Mouse (Mus musculus) lung, embryonic 15.5 days (tissue): ENCODE data around the gene Nid1. TPM values are rescaled to one million over a fixed set of nuclear protein-coding genes. Genes with fewer than 3 reads are reported as not detected.
A peak's percentile ranks its signal among the peaks of the same experiment; 100 is the strongest.

ENCODE experiments used
- ATAC-seq: fragments of 200-750 bp; cut with Nextera tagmentation; 2 replicates; pipeline ENCODE4 v1.8.0; 2017; ENCODE audit warnings: moderate number of reproducible peaks, borderline replicate concordance; ENCODE audit not compliant: low FRiP score, low TSS enrichment; ENCODE audit errors: extremely low read depth
- H3K27ac ChIP-seq: fragments of 300-500 bp; sonication (generic); 2 replicates; pipeline ENCODE4 v1.5.1; 2015; ENCODE audit warnings: moderate library complexity, mild to moderate bottlenecking, inconsistent platforms
- H3K27me3 ChIP-seq: fragments of 300-500 bp; sonication (generic); 2 replicates; pipeline ENCODE4 v1.6.1; 2015; ENCODE audit warnings: inconsistent platforms
- H3K36me3 ChIP-seq: fragments of 300-500 bp; sonication (generic); 2 replicates; pipeline ENCODE4 v1.6.1; 2015; ENCODE audit warnings: inconsistent platforms
- H3K4me1 ChIP-seq: fragments of 300-500 bp; sonication (generic); 2 replicates; pipeline ENCODE4 v1.6.1; 2015; ENCODE audit warnings: inconsistent platforms
- H3K4me2 ChIP-seq: fragments of 300-500 bp; sonication (generic); 2 replicates; pipeline ENCODE4 v1.6.1; 2015; ENCODE audit warnings: inconsistent platforms, mild to moderate bottlenecking, moderate library complexity
- H3K4me3 ChIP-seq: fragments of 300-500 bp; sonication (generic); 2 replicates; pipeline ENCODE4 v1.5.1; 2015; ENCODE audit warnings: mild to moderate bottlenecking, inconsistent platforms
- H3K9ac ChIP-seq: fragments of 300-500 bp; sonication (generic); 2 replicates; pipeline ENCODE4 v1.6.1; 2015; ENCODE audit warnings: inconsistent platforms
- H3K9me3 ChIP-seq: fragments of 300-500 bp; sonication (generic); 2 replicates; pipeline ENCODE4 v1.6.1; 2016; ENCODE audit warnings: inconsistent platforms
- WGBS: fragments of 180-500 bp; shearing (Covaris S2); methylation state at CpG from one replicate; pipeline ENCODE4 v1.1.7; 2015; 5-methylcytosine and 5-hydroxymethylcytosine counted together
- polyA plus RNA-seq: library from polyadenylated mRNA; unstranded; fragments of >200 nt; fragmentation: Nextera tagmentation; extraction: Ambion mirVana; gene quantifications from 2 replicates; pipeline ENCODE4 v1.2.1, GENCODE M21; 2015

Nid1 gene
- polyA plus RNA-seq, 1 experiment from 2014 or later: 135 TPM

- Histone ChIP-seq H3K4me2 (no peak overlapping the region), H3K4me3 (no peak overlapping the region), H3K36me3 (peaks cover 45% of the 10 kb centered on the region; the same call in 1 of the 2 replicates), H3K27ac (no peak overlapping the region), H3K9ac (no peak overlapping the region), H3K4me1 (peaks cover 11% of the 10 kb centered on the region), H3K27me3 (no peaks in the 10 kb centered on the region), H3K9me3 (no peaks in the 10 kb centered on the region)
- ATAC-seq: no peak
- 75% methylated on average over 5 of the region's 5 CpGs for WGBS
These were observed 67.7 kb downstream of the Nid1 start for GRCm38 (mm10) chr13:13505063-13505462.

- H3K27me3 ChIP-seq: no peaks in the 10 kb centered on the region
- H3K9me3 ChIP-seq: no peaks in the 10 kb centered on the region
- 87% methylated on average over 5 of the region's 5 CpGs for WGBS
- no peak for ATAC-seq
- no peak overlapping the region for H3K9ac ChIP-seq
- H3K27ac ChIP-seq: no peak overlapping the region
- no peak overlapping the region for H3K4me3 ChIP-seq
- H3K36me3 ChIP-seq: peaks cover 47% of the 10 kb centered on the region; the same call in 1 of the 2 replicates
- H3K4me1 ChIP-seq: peaks cover 11% of the 10 kb centered on the region
- no peak overlapping the region for H3K4me2 ChIP-seq
These were observed 69.2 kb downstream of the Nid1 start for GRCm38 (mm10) chr13:13506556-13506955.

GRCm38 (mm10) chr13:13514861-13515260 lies 77.5 kb downstream of the Nid1 start:
- H3K27ac ChIP-seq: no peak overlapping the region
- H3K27me3 ChIP-seq: no peaks in the 10 kb centered on the region
- no peaks in the 10 kb centered on the region for H3K9me3 ChIP-seq
- H3K9ac ChIP-seq: no peak overlapping the region
- H3K4me3 ChIP-seq: no peak overlapping the region
- H3K36me3 ChIP-seq: peaks cover 8% of the 10 kb centered on the region; the same call in 1 of the 2 replicates
- no peaks in the 10 kb centered on the region for H3K4me1 ChIP-seq
- 74% methylated on average over 4 of the region's 4 CpGs for WGBS
- ATAC-seq: no peak
- H3K4me2 ChIP-seq: no peak overlapping the region

GRCm38 (mm10) chr13:13516376-13517225 lies 79.2 kb downstream of the Nid1 start:
- Histone ChIP-seq H3K4me2 (peak overlapping the region; percentile 18; the same call in 1 of the 2 replicates), H3K9me3 (no peaks in the 10 kb centered on the region), H3K27ac (no peak overlapping the region), H3K4me3 (no peak overlapping the region), H3K9ac (no peak overlapping the region), H3K4me1 (no peaks in the 10 kb centered on the region), H3K36me3 (no peaks in the 10 kb centered on the region), H3K27me3 (no peaks in the 10 kb centered on the region)
- peak; percentile 60; the same call in 1 of the 2 replicates for ATAC-seq
- 45% methylated on average over 17 of the region's 17 CpGs for WGBS

GRCm38 (mm10) chr13:13518114-13518513 lies 80.8 kb downstream of the Nid1 start:
- H3K4me2 ChIP-seq: no peak overlapping the region
- H3K27me3 ChIP-seq: no peaks in the 10 kb centered on the region
- no peak overlapping the region for H3K4me3 ChIP-seq
- no peak overlapping the region for H3K9ac ChIP-seq
- H3K4me1 ChIP-seq: no peaks in the 10 kb centered on the region
- H3K9me3 ChIP-seq: no peaks in the 10 kb centered on the region
- no peak for ATAC-seq
- H3K27ac ChIP-seq: no peak overlapping the region
- H3K36me3 ChIP-seq: no peaks in the 10 kb centered on the region
- 86% methylated on average over 7 of the region's 7 CpGs for WGBS

- no peak overlapping the region for H3K4me2 ChIP-seq
- 93% methylated on average over 5 of the region's 5 CpGs for WGBS
- H3K27me3 ChIP-seq: no peaks in the 10 kb centered on the region
- peaks cover 5% of the 10 kb centered on the region; the same call in 1 of the 2 replicates for H3K4me1 ChIP-seq
- H3K27ac ChIP-seq: no peak overlapping the region
- H3K36me3 ChIP-seq: no peaks in the 10 kb centered on the region
- ATAC-seq: no peak
- no peaks in the 10 kb centered on the region for H3K9me3 ChIP-seq
- H3K9ac ChIP-seq: no peak overlapping the region
- no peak overlapping the region for H3K4me3 ChIP-seq
These were observed 83.1 kb downstream of the Nid1 start for GRCm38 (mm10) chr13:13520436-13520835.

- Histone ChIP-seq H3K4me3 (no peak overlapping the region), H3K9me3 (no peaks in the 10 kb centered on the region), H3K27me3 (no peaks in the 10 kb centered on the region), H3K36me3 (no peaks in the 10 kb centered on the region), H3K27ac (no peak overlapping the region), H3K4me1 (peaks cover 5% of the 10 kb centered on the region; the same call in 1 of the 2 replicates), H3K9ac (no peak overlapping the region), H3K4me2 (no peak overlapping the region)
- no peak for ATAC-seq
- 87% methylated on average over 9 of the region's 9 CpGs for WGBS
These were observed 86.6 kb downstream of the Nid1 start for GRCm38 (mm10) chr13:13523625-13524584.

GRCm38 (mm10) chr13:13525205-13525604 lies 87.9 kb downstream of the Nid1 start:
- WGBS: 74% methylated on average over 2 of the region's 2 CpGs
- H3K27ac ChIP-seq: no peak overlapping the region

GRCm38 (mm10) chr13:13525877-13526276 lies 88.5 kb downstream of the Nid1 start:
- no peak overlapping the region for H3K27ac ChIP-seq
- H3K27me3 ChIP-seq: no peaks in the 10 kb centered on the region
- 82% methylated on average over 5 of the region's 5 CpGs for WGBS
- no peak overlapping the region for H3K4me3 ChIP-seq
- H3K9me3 ChIP-seq: no peaks in the 10 kb centered on the region
- ATAC-seq: no peak
- H3K9ac ChIP-seq: no peak overlapping the region
- no peaks in the 10 kb centered on the region for H3K36me3 ChIP-seq
- peaks cover 5% of the 10 kb centered on the region; the same call in 1 of the 2 replicates for H3K4me1 ChIP-seq
- no peak overlapping the region for H3K4me2 ChIP-seq

More at GRCm38 (mm10) chr13:13525205-13525604, 87.9 kb downstream of the Nid1 start:
- Histone ChIP-seq H3K9ac (no peak overlapping the region), H3K4me1 (peaks cover 5% of the 10 kb centered on the region; the same call in 1 of the 2 replicates), H3K9me3 (no peaks in the 10 kb centered on the region), H3K4me2 (no peak overlapping the region), H3K36me3 (no peaks in the 10 kb centered on the region), H3K27me3 (no peaks in the 10 kb centered on the region), H3K4me3 (no peak overlapping the region)
- ATAC-seq: no peak

- ATAC-seq: no peak
- no peaks in the 10 kb centered on the region for H3K9me3 ChIP-seq
- WGBS: 42% methylated on average over 11 of the region's 11 CpGs
- H3K9ac ChIP-seq: no peak overlapping the region
- no peak overlapping the region for H3K4me3 ChIP-seq
- no peak overlapping the region for H3K27ac ChIP-seq
- H3K36me3 ChIP-seq: no peaks in the 10 kb centered on the region
- H3K27me3 ChIP-seq: no peaks in the 10 kb centered on the region
- peaks cover 3% of the 10 kb centered on the region; the same call in 1 of the 2 replicates for H3K4me1 ChIP-seq
- H3K4me2 ChIP-seq: no peak overlapping the region
These were observed 91.8 kb downstream of the Nid1 start for GRCm38 (mm10) chr13:13529115-13529542.

GRCm38 (mm10) chr13:13530913-13531312 lies 93.6 kb downstream of the Nid1 start:
- H3K27me3 ChIP-seq: no peaks in the 10 kb centered on the region
- H3K27ac ChIP-seq: no peak overlapping the region
- no peaks in the 10 kb centered on the region for H3K9me3 ChIP-seq
- H3K4me1 ChIP-seq: no peaks in the 10 kb centered on the region
- no peak overlapping the region for H3K9ac ChIP-seq
- H3K4me2 ChIP-seq: no peak overlapping the region
- no peak overlapping the region for H3K4me3 ChIP-seq
- no peak for ATAC-seq
- no peaks in the 10 kb centered on the region for H3K36me3 ChIP-seq
- 88% methylated on average over 4 of the region's 4 CpGs for WGBS
